Mouse (Mus musculus) bone marrow, adult 2 months (tissue): ENCODE measurements around the gene Slc35e3. TPM values are rescaled to one million over a fixed set of nuclear protein-coding genes. Genes with fewer than 3 reads are reported as not detected.

Experiments
- H3K27ac ChIP-seq: fragments of 200-500 bp; 2 replicates; pipeline ENCODE4 v1.5.1; 2012; ENCODE audit warnings: low read depth, mild to moderate bottlenecking, control low read depth, inconsistent platforms, low read length; ENCODE audit not compliant: control insufficient read depth, poor library complexity, insufficient read depth
- H3K4me1 ChIP-seq: fragments of 200-500 bp; 2 replicates; pipeline ENCODE4 v1.6.1; 2011; ENCODE audit warnings: low read length; ENCODE audit not compliant: control insufficient read depth, insufficient read depth
- H3K4me3 ChIP-seq: fragments of 200-500 bp; replicated peaks from 2 replicates; pipeline ENCODE3; 2011; ENCODE audit warnings: mild to moderate bottlenecking, low read depth, low read length, control low read depth; ENCODE audit not compliant: control insufficient read depth
- CTCF ChIP-seq: fragments of 200-500 bp; IDR thresholded peaks from 2 replicates; pipeline ENCODE4 v1.5.1; 2011; ENCODE audit warnings: low read length, control low read depth; ENCODE audit not compliant: control insufficient read depth, insufficient read depth
- POLR2A ChIP-seq: fragments of 200-500 bp; IDR thresholded peaks from 2 replicates; pipeline ENCODE4 v1.6.1; 2011; ENCODE audit warnings: low read depth, mild to moderate bottlenecking, control low read depth, low read length, borderline replicate concordance; ENCODE audit not compliant: control insufficient read depth
- WGBS: fragments of 180-500 bp; shearing (Covaris S2); methylation state at CpG from one replicate; pipeline ENCODE4 v1.1.7; 2018; 5-methylcytosine and 5-hydroxymethylcytosine counted together
- polyA plus RNA-seq: library from polyadenylated mRNA; stranded (reverse); fragments of >200 nt; gene quantifications from 2 replicates; pipeline ENCODE4 v1.2.4, GENCODE M21; 2011; ENCODE audit warnings: low replicate concordance; ENCODE audit not compliant: missing spikeins, insufficient read depth, insufficient read length

Gene Slc35e3
- polyA plus RNA-seq, 1 experiment, result 8.3 TPM

DNA sequence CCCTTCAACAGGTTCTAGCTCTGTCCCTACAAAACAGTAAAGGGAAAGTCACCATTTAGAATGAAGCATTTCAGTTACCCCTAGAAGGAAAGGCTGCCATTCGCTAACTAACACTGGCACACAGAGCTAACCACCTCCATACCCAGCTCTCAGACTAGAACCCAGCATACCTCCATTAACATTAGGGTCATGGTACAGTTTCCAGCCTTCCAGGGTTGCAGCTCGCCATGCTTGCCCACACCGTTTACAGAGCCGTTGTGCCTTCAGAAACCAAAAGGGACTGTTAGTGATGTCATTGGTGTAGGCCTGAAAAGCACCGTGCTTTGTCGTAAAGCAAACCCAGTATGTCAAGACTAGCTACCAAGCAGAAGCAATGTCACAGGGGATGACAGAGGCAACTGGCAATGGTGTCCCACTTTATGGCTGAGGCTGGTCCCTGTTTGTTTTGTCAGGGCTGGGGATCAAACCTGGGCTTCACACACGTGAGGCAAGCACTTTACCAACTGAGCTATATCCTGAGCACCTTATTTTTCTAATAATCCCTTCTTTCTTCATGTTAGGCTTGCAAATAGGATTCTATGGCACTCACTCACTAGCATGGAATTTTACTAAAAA lies 27.0 kb upstream of the Slc35e3 start:
- no peak overlapping the region for H3K4me3 ChIP-seq
- no peak overlapping the region for H3K27ac ChIP-seq
- no peaks in the 10 kb centered on the region for H3K4me1 ChIP-seq
- TF ChIP-seq POLR2A, result no peak
- no peak for TF ChIP-seq CTCF
- 94% methylated on average over 7 of the region's 7 CpGs for WGBS

DNA sequence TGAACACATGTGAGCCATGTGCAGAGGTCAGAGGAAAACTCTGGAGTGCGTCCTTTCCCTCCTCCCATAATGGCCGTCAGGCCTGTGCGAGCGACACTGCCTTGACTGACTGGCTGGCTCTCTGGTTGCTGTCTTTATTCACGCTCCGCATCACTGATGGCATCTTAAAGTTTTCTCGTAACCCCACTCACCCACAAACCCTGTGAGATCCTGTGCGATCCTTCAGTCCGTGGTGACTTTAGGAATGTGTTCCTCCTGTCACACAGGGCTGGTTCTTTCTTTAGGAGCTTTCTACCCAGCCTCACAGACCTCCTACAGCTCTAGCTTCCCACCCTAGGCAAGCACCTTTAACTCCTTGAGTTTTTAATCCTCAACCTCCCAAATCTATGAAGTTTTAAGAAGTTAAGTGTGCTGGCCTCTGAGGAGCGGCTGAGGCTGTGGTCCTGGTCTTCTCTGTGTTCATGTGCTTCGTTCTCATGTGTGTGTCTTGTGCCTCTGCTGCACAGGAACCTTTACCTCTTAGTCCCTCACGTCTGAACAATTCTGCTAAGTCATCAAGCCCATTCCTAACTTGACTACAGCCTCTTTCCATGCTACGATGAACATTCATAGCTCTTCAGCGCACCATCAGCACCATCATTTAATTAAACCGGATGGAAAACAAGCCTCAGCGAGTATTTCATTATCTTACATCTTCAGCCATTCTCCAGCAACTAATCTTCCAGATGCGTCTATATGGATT lies 26.4 kb upstream of the Slc35e3 start:
- H3K4me1 ChIP-seq, result no peaks in the 10 kb centered on the region
- WGBS, result 91% methylated on average over 17 of the region's 17 CpGs
- no peak overlapping the region for H3K4me3 ChIP-seq
- TF ChIP-seq POLR2A (no peak), CTCF (no peak)
- no peak overlapping the region for H3K27ac ChIP-seq

DNA sequence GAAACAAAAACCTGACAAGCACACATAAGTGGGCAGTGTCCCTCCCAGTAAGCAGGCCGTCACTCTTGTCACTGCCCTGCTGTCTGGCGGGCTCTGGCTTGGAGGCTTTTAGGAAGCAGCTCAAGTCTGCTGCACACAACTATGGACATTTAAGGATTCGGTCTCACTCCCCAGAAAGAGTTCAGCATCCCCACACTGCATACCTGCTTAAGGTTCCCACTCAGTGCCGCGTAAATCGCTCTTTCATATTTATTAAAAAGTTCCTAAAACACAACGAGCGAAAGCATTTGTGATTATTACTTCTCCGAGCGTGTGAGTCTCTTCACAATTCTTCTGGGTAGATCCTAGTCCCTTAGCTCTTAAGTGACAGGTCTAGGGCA lies 25.0 kb upstream of the Slc35e3 start:
- Histone ChIP-seq H3K27ac (no peak overlapping the region), H3K4me3 (no peak overlapping the region), H3K4me1 (no peaks in the 10 kb centered on the region)
- 94% methylated on average over 10 of the region's 10 CpGs for WGBS
- TF ChIP-seq POLR2A, result no peak
- no peak for TF ChIP-seq CTCF

DNA sequence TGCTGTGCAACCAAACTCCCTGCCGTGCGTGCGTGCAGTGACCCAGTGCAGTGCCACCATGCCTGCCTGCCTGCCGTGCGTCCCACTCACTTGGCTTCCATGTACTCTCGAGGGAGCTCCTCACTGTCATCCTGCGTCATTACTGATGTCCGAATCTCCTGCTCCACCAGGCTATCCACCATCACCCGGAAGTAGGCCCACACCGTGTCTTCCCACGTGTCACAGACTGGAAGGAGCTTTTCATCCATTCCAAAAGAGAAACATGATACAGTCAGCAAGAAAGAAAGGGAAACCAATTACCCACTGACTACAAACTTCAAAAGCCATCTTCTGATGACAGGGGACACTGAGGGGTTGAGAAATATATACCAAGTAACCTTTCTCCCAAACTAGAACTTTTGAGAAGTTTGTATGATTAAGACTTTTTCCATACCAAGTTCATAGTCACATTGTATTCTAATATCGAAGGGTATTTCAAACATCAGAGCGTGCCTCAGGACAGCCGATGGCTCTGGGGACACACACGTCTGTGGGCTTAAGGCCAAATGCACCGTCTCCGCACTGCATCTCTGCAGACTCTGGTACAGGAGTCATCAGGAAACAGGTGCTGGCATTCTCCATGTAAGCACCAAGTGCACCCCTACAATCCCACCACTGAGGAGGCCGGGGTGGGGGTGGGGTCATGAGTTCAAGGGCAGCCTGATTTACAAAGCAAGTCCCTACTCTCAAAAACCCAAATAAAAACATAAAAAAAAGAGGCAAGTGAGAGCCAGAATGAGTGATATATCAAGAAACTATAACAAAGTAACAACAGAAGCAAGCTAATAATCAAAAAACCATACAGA lies 24.3 kb upstream of the Slc35e3 start:
- H3K4me1 ChIP-seq, result no peaks in the 10 kb centered on the region
- no peak for TF ChIP-seq CTCF
- no peak for TF ChIP-seq POLR2A
- 90% methylated on average over 18 of the region's 18 CpGs for WGBS
- no peak overlapping the region for H3K27ac ChIP-seq
- H3K4me3 ChIP-seq, result no peak overlapping the region

DNA sequence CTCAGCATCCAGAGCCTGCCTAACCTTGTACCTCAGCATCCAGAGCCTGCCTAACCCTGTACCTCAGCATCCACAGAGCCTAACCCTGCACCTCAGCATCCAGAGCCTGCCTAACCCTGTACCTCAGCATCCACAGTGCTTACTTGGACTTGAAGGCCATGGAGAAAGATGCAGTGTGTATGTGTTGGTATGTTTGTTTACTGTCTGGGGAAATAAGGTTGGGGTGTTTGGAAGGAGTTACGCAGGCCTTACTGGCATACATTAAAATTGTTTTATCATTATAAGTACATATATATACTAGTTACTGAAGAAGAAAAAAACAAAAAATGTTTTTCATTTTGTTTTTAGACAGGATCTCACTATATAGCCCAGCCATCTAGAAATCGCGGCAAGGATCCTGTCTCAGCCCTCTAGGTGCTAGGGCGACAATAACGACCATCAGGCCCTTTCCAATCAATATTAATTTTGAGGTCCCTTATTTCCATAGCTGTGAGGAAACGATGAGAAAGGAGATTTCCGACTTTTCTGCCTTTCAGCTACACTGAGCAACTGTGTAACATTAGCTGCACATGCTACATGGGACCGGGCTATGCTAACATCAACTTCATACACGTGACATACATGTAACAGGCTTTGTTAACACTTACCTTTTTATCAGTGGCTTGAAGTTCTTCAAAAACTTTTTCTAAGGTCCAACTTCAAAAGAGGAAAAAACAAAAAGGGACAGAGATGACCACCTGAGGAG lies 23.5 kb upstream of the Slc35e3 start:
- H3K4me1 ChIP-seq, result no peaks in the 10 kb centered on the region
- H3K27ac ChIP-seq, result no peak overlapping the region
- WGBS, result 92% methylated on average over 9 of the region's 9 CpGs
- no peak for TF ChIP-seq POLR2A
- TF ChIP-seq CTCF, result no peak
- H3K4me3 ChIP-seq, result no peak overlapping the region

DNA sequence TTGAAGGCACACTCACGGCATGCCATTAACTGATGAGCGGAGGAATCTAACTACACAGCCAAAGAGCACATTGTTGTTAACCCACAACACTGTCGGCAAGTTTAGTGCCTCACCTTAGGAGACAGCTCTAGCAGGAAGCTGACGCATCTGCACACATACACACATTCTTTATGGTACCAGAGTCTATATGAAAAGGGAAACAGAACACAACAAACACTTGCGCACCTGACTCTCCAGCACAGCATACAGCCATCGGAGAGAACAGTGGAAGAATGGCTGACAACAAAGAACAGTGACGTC lies 21.9 kb upstream of the Slc35e3 start:
- TF ChIP-seq CTCF (no peak), POLR2A (no peak)
- Histone ChIP-seq H3K4me1 (no peaks in the 10 kb centered on the region), H3K27ac (no peak overlapping the region), H3K4me3 (no peak overlapping the region)
- WGBS, result 90% methylated on average over 7 of the region's 7 CpGs

DNA sequence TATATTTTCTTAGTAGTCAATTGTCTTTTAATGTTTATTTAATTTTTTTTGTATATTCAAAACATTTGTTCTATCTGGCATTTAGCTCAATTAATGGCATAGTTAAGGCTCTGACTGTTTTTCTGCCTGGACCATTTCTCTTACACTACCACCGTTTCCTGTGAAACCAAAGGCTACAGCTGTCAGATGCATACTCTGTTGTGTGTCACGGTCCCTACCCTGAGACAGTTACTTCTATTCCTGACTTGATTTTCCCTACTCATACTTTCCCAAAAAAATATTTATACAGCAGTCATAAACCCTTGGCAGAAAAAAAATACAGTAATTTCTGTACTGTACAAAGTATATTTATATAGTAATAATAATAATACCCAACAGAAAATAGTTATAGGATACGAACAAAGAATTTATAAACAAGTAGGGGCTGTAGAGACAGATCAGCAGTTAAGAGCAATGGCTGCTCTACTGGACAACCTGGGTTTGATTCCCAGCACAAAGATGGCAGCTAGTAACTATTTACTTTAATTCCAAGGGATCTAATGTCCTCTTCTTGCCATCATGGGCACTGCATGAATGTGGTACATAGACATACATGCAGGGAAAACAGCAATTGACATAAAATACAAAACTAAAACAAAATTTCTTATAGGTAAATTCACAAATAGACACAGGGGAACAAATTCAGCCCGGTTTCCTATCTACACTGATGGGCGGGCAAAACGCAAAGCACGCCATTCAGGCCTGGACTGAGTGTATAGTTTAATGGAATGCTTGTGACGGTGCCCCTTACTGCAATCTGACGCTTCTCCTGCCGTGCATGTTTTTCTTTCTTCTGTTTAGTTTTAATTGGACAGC lies 21.3 kb upstream of the Slc35e3 start:
- Histone ChIP-seq H3K4me1 (no peaks in the 10 kb centered on the region), H3K27ac (no peak overlapping the region), H3K4me3 (no peak overlapping the region)
- 91% methylated on average over 10 of the region's 10 CpGs for WGBS
- TF ChIP-seq POLR2A, result no peak
- TF ChIP-seq CTCF, result no peak

DNA sequence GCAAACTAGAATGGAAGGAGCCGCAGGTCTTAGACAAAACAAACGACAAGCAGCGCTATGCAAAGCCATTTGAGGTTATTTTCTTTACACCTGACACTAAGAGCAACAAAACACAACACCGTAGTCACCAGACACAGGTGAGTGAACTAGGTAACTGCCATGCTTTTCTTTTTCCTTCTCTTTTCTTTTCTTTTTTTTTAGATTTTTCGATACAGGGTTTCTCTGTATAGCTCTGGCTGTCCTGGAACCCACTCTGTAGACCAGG lies 20.7 kb upstream of the Slc35e3 start:
- Histone ChIP-seq H3K4me3 (no peak overlapping the region), H3K27ac (no peak overlapping the region), H3K4me1 (no peaks in the 10 kb centered on the region)
- TF ChIP-seq CTCF (no peak), POLR2A (no peak)
- 85% methylated on average over 5 of the region's 5 CpGs for WGBS
